Mouse (Mus musculus): Measurements from ENCODE around the gene Il10ra. TPM values are rescaled to one million over a fixed set of nuclear protein-coding genes. Genes with fewer than 3 reads are reported as not detected.

Gene Il10ra
- polyA plus RNA-seq, 1 experiment from 2014 or later = 0.56 TPM

- no peak overlapping the region for H3K4me2 ChIP-seq (ENCODE audit: low read depth, low read length)
- no peak overlapping the region for H3K4me3 ChIP-seq (ENCODE audit: low read depth, low read length)
- peaks cover 7% of the 10 kb centered on the region; the same call in 1 of the 2 replicates for H3K27me3 ChIP-seq (ENCODE audit: control insufficient read depth, insufficient read depth, low read length)
- no peak overlapping the region for H3K27ac ChIP-seq (ENCODE audit: low read depth, low read length)
- no peak overlapping the region for H3K9ac ChIP-seq (replicated peaks; ENCODE audit: low read depth, low read length)
- no peaks in the 10 kb centered on the region for H3K4me1 ChIP-seq (ENCODE audit: control insufficient read depth, insufficient read depth, low read length)
- 71% methylated on average over 4 of the region's 4 CpGs for WGBS
- H3K36me3 ChIP-seq (ENCODE audit: control insufficient read depth, insufficient read depth, low read length) = no peaks in the 10 kb centered on the region
- H3K9me3 ChIP-seq (ENCODE audit: control insufficient read depth, low read length) = no peaks in the 10 kb centered on the region
- ATAC-seq (ENCODE audit: low read depth) = no peak
These were observed 870 bp downstream of the Il10ra start for GRCm38 (mm10) chr9:45268079-45268478.

DNA sequence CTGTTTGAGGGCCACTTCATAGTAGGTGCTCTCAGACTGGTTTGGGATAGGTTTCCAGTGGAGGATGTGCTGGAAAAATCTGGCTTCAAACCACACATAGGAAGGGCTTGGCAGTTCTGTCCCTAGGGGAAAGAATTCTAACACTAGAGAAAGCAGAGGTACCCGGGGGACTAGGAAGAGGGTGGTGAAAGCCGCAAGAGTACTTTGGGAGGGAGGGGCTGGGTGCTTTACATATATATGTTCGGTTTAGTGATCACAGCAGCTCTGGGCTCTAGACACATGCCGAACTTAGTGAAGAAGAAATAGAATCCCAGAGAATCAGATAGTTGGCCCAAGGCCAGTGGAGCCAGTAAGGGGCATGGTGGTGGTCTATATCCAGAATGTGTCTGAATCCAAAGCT, 1.9 kb downstream of the Il10ra start:
- Histone ChIP-seq H3K4me2 (ENCODE audit: low read depth, low read length) (no peak overlapping the region), H3K4me1 (ENCODE audit: control insufficient read depth, insufficient read depth, low read length) (no peaks in the 10 kb centered on the region), H3K27me3 (ENCODE audit: control insufficient read depth, insufficient read depth, low read length) (peaks cover 7% of the 10 kb centered on the region; the same call in 1 of the 2 replicates), H3K9ac (replicated peaks; ENCODE audit: low read depth, low read length) (no peak overlapping the region), H3K9me3 (ENCODE audit: control insufficient read depth, low read length) (no peaks in the 10 kb centered on the region), H3K4me3 (ENCODE audit: low read depth, low read length) (no peak overlapping the region), H3K36me3 (ENCODE audit: control insufficient read depth, insufficient read depth, low read length) (no peaks in the 10 kb centered on the region), H3K27ac (ENCODE audit: low read depth, low read length) (no peak overlapping the region)
- WGBS = 87% methylated on average over 4 of the region's 4 CpGs
- ATAC-seq (ENCODE audit: low read depth) = no peak

- no peaks in the 10 kb centered on the region for H3K9me3 ChIP-seq (ENCODE audit: control insufficient read depth, low read length)
- no peak overlapping the region for H3K4me3 ChIP-seq (ENCODE audit: low read depth, low read length)
- no peak overlapping the region for H3K27ac ChIP-seq (ENCODE audit: low read depth, low read length)
- no peaks in the 10 kb centered on the region for H3K27me3 ChIP-seq (ENCODE audit: control insufficient read depth, insufficient read depth, low read length)
- no peak overlapping the region for H3K9ac ChIP-seq (replicated peaks; ENCODE audit: low read depth, low read length)
- H3K4me1 ChIP-seq (ENCODE audit: control insufficient read depth, insufficient read depth, low read length) = no peaks in the 10 kb centered on the region
- 57% methylated on average over 5 of the region's 5 CpGs for WGBS
- H3K36me3 ChIP-seq (ENCODE audit: control insufficient read depth, insufficient read depth, low read length) = no peaks in the 10 kb centered on the region
- ATAC-seq (ENCODE audit: low read depth) = no peak
- no peak overlapping the region for H3K4me2 ChIP-seq (ENCODE audit: low read depth, low read length)
These were observed 7.1 kb downstream of the Il10ra start for GRCm38 (mm10) chr9:45261872-45262271.

DNA sequence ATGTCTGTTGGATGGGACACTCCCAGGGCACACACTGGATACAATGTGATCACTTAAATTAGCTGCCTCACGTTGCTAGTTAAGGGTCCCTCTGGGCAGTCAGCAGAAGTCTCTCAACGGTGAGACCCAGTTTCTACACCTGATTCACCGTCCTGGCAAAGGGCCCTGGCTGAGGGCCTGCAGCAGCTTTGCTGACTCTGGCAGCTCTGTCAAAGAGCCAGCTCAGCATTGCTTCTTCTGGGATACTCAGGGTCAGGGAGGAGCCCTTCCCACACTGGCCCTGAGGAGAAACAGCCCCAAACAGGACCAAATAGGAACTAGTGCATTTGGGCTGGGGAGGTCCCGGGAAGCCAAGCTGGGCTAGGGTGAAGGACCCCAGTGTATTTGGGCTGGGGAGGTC, 7.5 kb downstream of the Il10ra start:
- H3K27ac ChIP-seq (ENCODE audit: low read depth, low read length) = no peak overlapping the region
- no peak for ATAC-seq (ENCODE audit: low read depth)
- H3K36me3 ChIP-seq (ENCODE audit: control insufficient read depth, insufficient read depth, low read length) = no peaks in the 10 kb centered on the region
- WGBS = 51% methylated on average over 4 of the region's 4 CpGs
- H3K27me3 ChIP-seq (ENCODE audit: control insufficient read depth, insufficient read depth, low read length) = no peaks in the 10 kb centered on the region
- H3K4me1 ChIP-seq (ENCODE audit: control insufficient read depth, insufficient read depth, low read length) = no peaks in the 10 kb centered on the region
- H3K4me2 ChIP-seq (ENCODE audit: low read depth, low read length) = no peak overlapping the region
- no peak overlapping the region for H3K4me3 ChIP-seq (ENCODE audit: low read depth, low read length)
- no peak overlapping the region for H3K9ac ChIP-seq (replicated peaks; ENCODE audit: low read depth, low read length)
- no peaks in the 10 kb centered on the region for H3K9me3 ChIP-seq (ENCODE audit: control insufficient read depth, low read length)

- Histone ChIP-seq H3K27me3 (ENCODE audit: control insufficient read depth, insufficient read depth, low read length) (no peaks in the 10 kb centered on the region), H3K36me3 (ENCODE audit: control insufficient read depth, insufficient read depth, low read length) (no peaks in the 10 kb centered on the region), H3K4me3 (ENCODE audit: low read depth, low read length) (no peak overlapping the region), H3K4me2 (ENCODE audit: low read depth, low read length) (no peak overlapping the region), H3K27ac (ENCODE audit: low read depth, low read length) (no peak overlapping the region), H3K9ac (replicated peaks; ENCODE audit: low read depth, low read length) (no peak overlapping the region), H3K9me3 (ENCODE audit: control insufficient read depth, low read length) (no peaks in the 10 kb centered on the region), H3K4me1 (ENCODE audit: control insufficient read depth, insufficient read depth, low read length) (no peaks in the 10 kb centered on the region)
- no peak for ATAC-seq (ENCODE audit: low read depth)
- WGBS = 85% methylated on average over 13 of the region's 13 CpGs
These were observed 9.9 kb downstream of the Il10ra start for GRCm38 (mm10) chr9:45259065-45259464.

- H3K9ac ChIP-seq (replicated peaks; ENCODE audit: low read depth, low read length) = no peak overlapping the region
- no peaks in the 10 kb centered on the region for H3K4me1 ChIP-seq (ENCODE audit: control insufficient read depth, insufficient read depth, low read length)
- H3K27me3 ChIP-seq (ENCODE audit: control insufficient read depth, insufficient read depth, low read length) = no peaks in the 10 kb centered on the region
- H3K36me3 ChIP-seq (ENCODE audit: control insufficient read depth, insufficient read depth, low read length) = no peaks in the 10 kb centered on the region
- ATAC-seq (ENCODE audit: low read depth) = no peak
- H3K4me3 ChIP-seq (ENCODE audit: low read depth, low read length) = no peak overlapping the region
- WGBS = 85% methylated on average over 5 of the region's 5 CpGs
- H3K4me2 ChIP-seq (ENCODE audit: low read depth, low read length) = no peak overlapping the region
- H3K27ac ChIP-seq (ENCODE audit: low read depth, low read length) = no peak overlapping the region
- no peaks in the 10 kb centered on the region for H3K9me3 ChIP-seq (ENCODE audit: control insufficient read depth, low read length)
These were observed 13.0 kb downstream of the Il10ra start for GRCm38 (mm10) chr9:45255967-45256366.

DNA sequence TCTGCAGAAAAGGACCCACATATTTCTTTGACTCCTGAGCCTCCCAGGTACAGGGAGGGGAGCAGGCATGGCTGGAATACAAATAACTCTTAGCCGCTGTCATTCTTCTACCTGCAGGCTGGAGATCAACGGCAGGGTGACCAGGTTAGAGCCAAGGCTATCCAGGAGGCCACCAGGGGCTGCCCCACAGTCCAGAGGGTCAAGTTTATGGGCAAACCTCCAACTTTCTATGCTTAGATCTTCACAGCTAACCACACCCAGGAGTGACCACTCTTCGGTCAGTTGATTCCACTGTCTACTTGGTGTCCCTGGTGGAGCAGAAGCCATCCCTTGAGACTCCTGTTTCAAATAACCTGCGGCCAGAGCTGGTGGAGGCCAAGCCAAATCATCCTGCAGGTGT, 13.5 kb downstream of the Il10ra start:
- Histone ChIP-seq H3K27me3 (ENCODE audit: control insufficient read depth, insufficient read depth, low read length) (no peaks in the 10 kb centered on the region), H3K36me3 (ENCODE audit: control insufficient read depth, insufficient read depth, low read length) (no peaks in the 10 kb centered on the region), H3K9me3 (ENCODE audit: control insufficient read depth, low read length) (no peaks in the 10 kb centered on the region), H3K9ac (replicated peaks; ENCODE audit: low read depth, low read length) (no peak overlapping the region), H3K4me2 (ENCODE audit: low read depth, low read length) (no peak overlapping the region), H3K4me3 (ENCODE audit: low read depth, low read length) (no peak overlapping the region), H3K27ac (ENCODE audit: low read depth, low read length) (no peak overlapping the region), H3K4me1 (ENCODE audit: control insufficient read depth, insufficient read depth, low read length) (no peaks in the 10 kb centered on the region)
- no peak for ATAC-seq (ENCODE audit: low read depth)
- whole genome bisulfite sequencing = 93% methylated on average over 4 of the region's 4 CpGs

GRCm38 (mm10) chr9:45254605-45255004, 14.3 kb downstream of the Il10ra start:
- no peaks in the 10 kb centered on the region for H3K27me3 ChIP-seq (ENCODE audit: control insufficient read depth, insufficient read depth, low read length)
- no peaks in the 10 kb centered on the region for H3K4me1 ChIP-seq (ENCODE audit: control insufficient read depth, insufficient read depth, low read length)
- H3K27ac ChIP-seq (ENCODE audit: low read depth, low read length) = no peak overlapping the region
- 56% methylated on average over 4 of the region's 4 CpGs for WGBS
- no peaks in the 10 kb centered on the region for H3K9me3 ChIP-seq (ENCODE audit: control insufficient read depth, low read length)
- no peak for ATAC-seq (ENCODE audit: low read depth)
- H3K4me2 ChIP-seq (ENCODE audit: low read depth, low read length) = no peak overlapping the region
- H3K4me3 ChIP-seq (ENCODE audit: low read depth, low read length) = no peak overlapping the region
- H3K36me3 ChIP-seq (ENCODE audit: control insufficient read depth, insufficient read depth, low read length) = no peaks in the 10 kb centered on the region
- H3K9ac ChIP-seq (replicated peaks; ENCODE audit: low read depth, low read length) = no peak overlapping the region

- Histone ChIP-seq H3K4me3 (ENCODE audit: low read depth, low read length) (no peak overlapping the region), H3K9ac (replicated peaks; ENCODE audit: low read depth, low read length) (no peak overlapping the region), H3K9me3 (ENCODE audit: control insufficient read depth, low read length) (no peaks in the 10 kb centered on the region), H3K4me2 (ENCODE audit: low read depth, low read length) (no peak overlapping the region), H3K27me3 (ENCODE audit: control insufficient read depth, insufficient read depth, low read length) (no peaks in the 10 kb centered on the region), H3K4me1 (ENCODE audit: control insufficient read depth, insufficient read depth, low read length) (no peaks in the 10 kb centered on the region), H3K27ac (ENCODE audit: low read depth, low read length) (no peak overlapping the region), H3K36me3 (ENCODE audit: control insufficient read depth, insufficient read depth, low read length) (no peaks in the 10 kb centered on the region)
- no peak for ATAC-seq (ENCODE audit: low read depth)
- 40% methylated on average over 6 of the region's 6 CpGs for WGBS
These were observed 14.9 kb downstream of the Il10ra start for GRCm38 (mm10) chr9:45254021-45254420.

- 82% methylated on average over 6 of the region's 6 CpGs for WGBS
- H3K4me2 ChIP-seq (ENCODE audit: low read depth, low read length) = no peak overlapping the region
- H3K36me3 ChIP-seq (ENCODE audit: control insufficient read depth, insufficient read depth, low read length) = no peaks in the 10 kb centered on the region
- no peaks in the 10 kb centered on the region for H3K27me3 ChIP-seq (ENCODE audit: control insufficient read depth, insufficient read depth, low read length)
- H3K27ac ChIP-seq (ENCODE audit: low read depth, low read length) = no peak overlapping the region
- H3K9me3 ChIP-seq (ENCODE audit: control insufficient read depth, low read length) = no peaks in the 10 kb centered on the region
- H3K9ac ChIP-seq (replicated peaks; ENCODE audit: low read depth, low read length) = no peak overlapping the region
- H3K4me1 ChIP-seq (ENCODE audit: control insufficient read depth, insufficient read depth, low read length) = no peaks in the 10 kb centered on the region
- no peak for ATAC-seq (ENCODE audit: low read depth)
- H3K4me3 ChIP-seq (ENCODE audit: low read depth, low read length) = no peak overlapping the region
These were observed 16.6 kb downstream of the Il10ra start for GRCm38 (mm10) chr9:45252395-45252794.

Data from neural tube, embryonic 14.5 days (tissue).